Mouse (Mus musculus): ENCODE measurements around the gene Cracr2a. TPM values are rescaled to one million over a fixed set of nuclear protein-coding genes. Genes with fewer than 3 reads are reported as not detected.
"Not testable (repeated sequence)": the region's sequence is repeated elsewhere in the genome, so short reads cannot be mapped to it uniquely, and the experiment has no call there.

Cracr2a gene
- polyA plus RNA-seq (2016; fragmentation: Nextera tagmentation; extraction: Ambion mirVana) = 2.0 TPM in 2 replicates

- H3K36me3 ChIP-seq = no peaks in the 10 kb centered on the region
- under 1% methylated on average over 22 of the region's 22 CpGs for WGBS
- peak within 1 kb of the TSS; percentile 85 for H3K4me2 ChIP-seq (replicated peaks)
Measured at GRCm38 (mm10) chr6:127561231-127562020, at the start of gene Cracr2a. TSS of gene Cracr2a (plus strand) at chr6:127561338.

DNA sequence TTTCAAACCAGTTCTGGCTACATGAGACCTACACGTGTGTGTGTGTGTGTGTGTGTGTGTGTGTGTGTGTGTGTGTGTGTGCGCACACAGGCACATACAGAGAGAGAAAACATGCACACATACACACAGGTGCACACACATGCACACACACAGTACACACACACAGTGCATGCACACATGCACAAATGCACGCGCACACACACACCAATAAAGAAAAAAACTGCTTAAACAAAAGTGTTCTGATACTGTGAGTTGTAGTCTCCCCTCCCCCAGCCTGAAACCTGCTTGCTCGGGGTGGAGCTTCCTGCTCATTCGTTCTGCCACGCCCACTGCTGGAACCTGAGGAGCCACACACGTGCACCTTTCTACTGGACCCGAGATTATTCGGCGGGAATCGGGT lies 47.4 kb upstream of the Cracr2a start:
- WGBS = 90% methylated on average over 6 of the region's 12 CpGs
- H3K4me1 ChIP-seq; ATAC-seq (ENCODE audit: insufficient number of reproducible peaks, insufficient read depth, low FRiP score, low TSS enrichment): not testable (repeated sequence)

More at GRCm38 (mm10) chr6:127561231-127562020, at the start of gene Cracr2a:
- peak; percentile 85 for ATAC-seq (ENCODE audit: insufficient number of reproducible peaks, insufficient read depth, low FRiP score, low TSS enrichment)
- Histone ChIP-seq H3K4me1 (peaks cover 11% of the 10 kb centered on the region; the same call in 1 of the 2 replicates), H3K9ac (peak within 1 kb of the TSS; percentile 60), H3K4me3 (peak within 1 kb of the TSS; percentile 49), H3K27ac (peak within 1 kb of the TSS; percentile 63; the same call in 1 of the 2 replicates), H3K27me3 (no peaks in the 10 kb centered on the region), H3K9me3 (no peaks in the 10 kb centered on the region)

GRCm38 (mm10) chr6:127521176-127521575 lies 40.0 kb upstream of the Cracr2a start:
- H3K27ac ChIP-seq = no peak overlapping the region
- H3K4me3 ChIP-seq = no peak overlapping the region
- no peaks in the 10 kb centered on the region for H3K27me3 ChIP-seq
- H3K9me3 ChIP-seq = no peaks in the 10 kb centered on the region
- ATAC-seq (ENCODE audit: insufficient number of reproducible peaks, insufficient read depth, low FRiP score, low TSS enrichment) = no peak
- no peaks in the 10 kb centered on the region for H3K36me3 ChIP-seq
- 73% methylated on average over 8 of the region's 8 CpGs for WGBS
- H3K4me1 ChIP-seq = no peaks in the 10 kb centered on the region; the same call in 1 of the 2 replicates
- no peak overlapping the region for H3K4me2 ChIP-seq (replicated peaks)
- H3K9ac ChIP-seq = no peak overlapping the region

More for the DNA sequence above, 47.4 kb upstream of the Cracr2a start:
- H3K36me3 ChIP-seq; H3K4me2 ChIP-seq (replicated peaks); H3K9ac ChIP-seq; H3K9me3 ChIP-seq; H3K4me3 ChIP-seq; H3K27ac ChIP-seq; H3K27me3 ChIP-seq: not testable (repeated sequence)

DNA sequence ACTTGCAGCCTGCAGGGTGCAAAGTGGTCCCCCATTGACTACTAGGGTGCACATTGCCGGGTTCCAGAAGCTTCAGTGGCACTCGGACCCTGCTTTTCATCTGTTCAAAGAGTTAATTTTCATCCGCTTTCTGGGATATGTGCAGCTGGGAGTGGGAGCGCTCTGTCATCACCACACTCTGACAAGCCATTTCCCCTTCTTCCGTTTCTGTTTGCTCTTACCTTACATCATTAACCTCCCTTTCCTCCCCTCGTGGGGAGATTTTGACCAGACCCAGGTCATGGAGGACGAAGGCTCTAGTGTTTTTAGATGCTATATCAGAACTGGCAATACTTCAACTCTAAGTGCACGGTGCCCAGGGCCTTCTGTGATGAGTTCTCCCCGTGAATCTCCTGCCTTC lies 38.8 kb upstream of the Cracr2a start:
- ATAC-seq (ENCODE audit: insufficient number of reproducible peaks, insufficient read depth, low FRiP score, low TSS enrichment) = no peak
- Histone ChIP-seq H3K27ac (no peak overlapping the region), H3K4me2 (replicated peaks) (no peak overlapping the region), H3K36me3 (no peaks in the 10 kb centered on the region), H3K27me3 (no peaks in the 10 kb centered on the region), H3K9ac (no peak overlapping the region), H3K9me3 (no peaks in the 10 kb centered on the region), H3K4me1 (no peaks in the 10 kb centered on the region; the same call in 1 of the 2 replicates), H3K4me3 (no peak overlapping the region)
- 51% methylated on average over 9 of the region's 9 CpGs for WGBS

GRCm38 (mm10) chr6:127524442-127524841 lies 36.7 kb upstream of the Cracr2a start:
- H3K9me3 ChIP-seq = no peaks in the 10 kb centered on the region
- no peak overlapping the region for H3K4me3 ChIP-seq
- WGBS = 28% methylated on average over 8 of the region's 8 CpGs
- no peak for ATAC-seq (ENCODE audit: insufficient number of reproducible peaks, insufficient read depth, low FRiP score, low TSS enrichment)
- no peaks in the 10 kb centered on the region for H3K36me3 ChIP-seq
- H3K4me2 ChIP-seq (replicated peaks) = no peak overlapping the region
- no peaks in the 10 kb centered on the region; the same call in 1 of the 2 replicates for H3K4me1 ChIP-seq
- H3K27me3 ChIP-seq = no peaks in the 10 kb centered on the region
- H3K27ac ChIP-seq = no peak overlapping the region
- H3K9ac ChIP-seq = no peak overlapping the region

GRCm38 (mm10) chr6:127528625-127529024 lies 32.5 kb upstream of the Cracr2a start:
- H3K9ac ChIP-seq = no peak overlapping the region
- no peak overlapping the region for H3K4me2 ChIP-seq (replicated peaks)
- no peak overlapping the region for H3K4me3 ChIP-seq
- H3K9me3 ChIP-seq = no peaks in the 10 kb centered on the region
- no peak overlapping the region for H3K27ac ChIP-seq
- no peaks in the 10 kb centered on the region for H3K36me3 ChIP-seq
- ATAC-seq (ENCODE audit: insufficient number of reproducible peaks, insufficient read depth, low FRiP score, low TSS enrichment) = no peak
- no peaks in the 10 kb centered on the region for H3K4me1 ChIP-seq
- no peaks in the 10 kb centered on the region for H3K27me3 ChIP-seq
- WGBS = 86% methylated on average over 7 of the region's 7 CpGs

DNA sequence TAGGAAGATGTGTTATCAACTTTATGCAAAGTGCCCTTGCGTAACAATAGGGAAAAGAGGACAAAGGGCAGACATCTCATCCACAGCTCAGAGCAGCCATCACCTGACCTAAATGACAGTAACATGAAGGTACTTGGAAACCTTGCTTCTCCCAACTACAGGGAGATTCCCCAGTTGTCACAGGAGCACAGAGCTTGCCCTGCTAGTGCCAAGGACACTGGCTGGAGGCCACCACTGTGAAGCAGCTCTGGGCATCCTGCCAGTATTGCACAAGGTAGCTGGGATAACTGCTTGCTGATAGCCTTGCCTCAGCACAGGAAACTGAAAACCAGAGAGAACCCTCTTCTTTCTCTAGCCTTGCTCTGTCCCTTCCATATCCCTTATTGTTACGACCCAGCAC lies 31.7 kb upstream of the Cracr2a start:
- Histone ChIP-seq H3K27me3 (no peaks in the 10 kb centered on the region), H3K4me2 (replicated peaks) (no peak overlapping the region), H3K9me3 (no peaks in the 10 kb centered on the region), H3K4me1 (no peaks in the 10 kb centered on the region), H3K9ac (no peak overlapping the region), H3K4me3 (no peak overlapping the region), H3K36me3 (no peaks in the 10 kb centered on the region), H3K27ac (no peak overlapping the region)
- ATAC-seq (ENCODE audit: insufficient number of reproducible peaks, insufficient read depth, low FRiP score, low TSS enrichment) = no peak
- WGBS = 73% methylated on average over 2 of the region's 2 CpGs

DNA sequence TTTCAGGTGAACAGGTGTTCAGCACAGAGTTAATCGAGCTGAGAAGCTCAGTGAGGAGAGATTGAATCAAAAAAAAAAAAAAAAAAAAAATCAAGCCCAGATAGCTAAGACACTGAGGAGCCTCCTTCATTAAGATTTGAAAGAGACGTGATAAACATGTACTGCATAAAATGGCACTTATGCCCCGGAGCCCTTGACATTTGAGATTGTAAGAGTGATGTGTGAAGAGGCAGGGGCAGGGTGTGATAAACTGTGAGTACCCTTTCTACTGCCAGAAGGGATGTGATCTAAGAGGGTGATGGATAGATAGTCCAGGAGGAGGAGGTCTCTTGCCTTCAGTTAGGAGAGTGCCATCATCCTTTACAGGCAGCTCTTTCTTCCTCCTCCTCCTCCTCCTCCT lies 30.9 kb upstream of the Cracr2a start:
- Histone ChIP-seq H3K9ac (no peak overlapping the region), H3K4me2 (replicated peaks) (no peak overlapping the region), H3K27me3 (no peaks in the 10 kb centered on the region), H3K4me3 (no peak overlapping the region), H3K4me1 (no peaks in the 10 kb centered on the region), H3K9me3 (no peaks in the 10 kb centered on the region), H3K27ac (no peak overlapping the region), H3K36me3 (no peaks in the 10 kb centered on the region)
- WGBS = 67% methylated on average over 3 of the region's 3 CpGs
- no peak for ATAC-seq (ENCODE audit: insufficient number of reproducible peaks, insufficient read depth, low FRiP score, low TSS enrichment)

- Histone ChIP-seq H3K36me3 (no peaks in the 10 kb centered on the region), H3K27ac (no peak overlapping the region), H3K4me2 (replicated peaks) (no peak overlapping the region), H3K9ac (no peak overlapping the region), H3K4me1 (no peaks in the 10 kb centered on the region), H3K27me3 (no peaks in the 10 kb centered on the region), H3K4me3 (no peak overlapping the region), H3K9me3 (no peaks in the 10 kb centered on the region)
- ATAC-seq (ENCODE audit: insufficient number of reproducible peaks, insufficient read depth, low FRiP score, low TSS enrichment) = no peak
- 63% methylated on average over 3 of the region's 3 CpGs for WGBS
Measured at GRCm38 (mm10) chr6:127531412-127532205, 29.5 kb upstream of the Cracr2a start.

DNA sequence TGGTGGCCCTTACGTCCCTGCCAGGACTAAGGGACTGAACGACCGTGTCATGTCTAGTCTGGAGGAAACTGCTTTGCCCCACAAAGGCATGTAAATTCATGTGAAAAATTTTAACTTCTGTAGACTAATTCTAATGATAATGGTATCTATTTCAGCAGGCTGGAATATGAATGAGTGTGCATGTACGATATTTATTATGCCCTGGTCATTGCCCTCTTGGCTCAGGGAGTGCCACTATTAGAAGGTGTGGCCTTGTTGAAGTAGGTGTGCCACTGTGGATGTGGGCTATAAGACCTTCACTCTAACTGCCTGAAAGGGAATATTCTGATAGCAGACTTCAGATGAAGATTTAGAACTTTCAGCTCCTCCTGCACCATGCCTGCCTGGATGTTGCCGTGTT lies 28.8 kb upstream of the Cracr2a start:
- Histone ChIP-seq H3K36me3 (no peaks in the 10 kb centered on the region), H3K9ac (no peak overlapping the region), H3K9me3 (no peaks in the 10 kb centered on the region), H3K4me2 (replicated peaks) (no peak overlapping the region), H3K4me1 (no peaks in the 10 kb centered on the region), H3K4me3 (no peak overlapping the region), H3K27me3 (no peaks in the 10 kb centered on the region), H3K27ac (no peak overlapping the region)
- no peak for ATAC-seq (ENCODE audit: insufficient number of reproducible peaks, insufficient read depth, low FRiP score, low TSS enrichment)
- WGBS = 93% methylated on average over 5 of the region's 5 CpGs

DNA sequence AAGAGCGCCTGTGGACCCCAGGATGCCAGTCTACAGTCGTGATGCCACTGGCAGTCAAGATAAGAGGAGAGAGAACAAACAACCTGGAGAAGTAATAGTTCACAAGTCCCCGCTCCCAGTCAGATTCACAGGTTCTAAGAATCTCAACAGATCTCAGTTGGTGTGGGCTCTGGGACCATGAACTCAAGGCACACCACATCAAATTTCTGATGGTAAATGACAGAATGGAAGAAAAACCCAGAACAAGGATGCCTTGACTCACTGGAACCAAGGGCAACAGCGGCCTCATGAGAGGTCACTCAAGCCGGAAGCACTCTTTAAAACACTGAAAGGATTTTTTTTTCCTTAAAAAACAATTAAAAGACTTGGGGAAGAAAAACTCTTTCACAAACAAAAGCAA lies 27.4 kb upstream of the Cracr2a start:
- no peak for ATAC-seq (ENCODE audit: insufficient number of reproducible peaks, insufficient read depth, low FRiP score, low TSS enrichment)
- H3K4me1 ChIP-seq = no peaks in the 10 kb centered on the region
- no peak overlapping the region for H3K4me2 ChIP-seq (replicated peaks)
- no peaks in the 10 kb centered on the region for H3K9me3 ChIP-seq
- WGBS = 79% methylated on average over 5 of the region's 5 CpGs
- no peak overlapping the region for H3K4me3 ChIP-seq
- no peaks in the 10 kb centered on the region for H3K36me3 ChIP-seq
- no peak overlapping the region for H3K27ac ChIP-seq
- H3K9ac ChIP-seq = no peak overlapping the region
- no peaks in the 10 kb centered on the region for H3K27me3 ChIP-seq

- H3K36me3 ChIP-seq = no peaks in the 10 kb centered on the region
- no peaks in the 10 kb centered on the region for H3K4me1 ChIP-seq
- 59% methylated on average over 7 of the region's 7 CpGs for WGBS
- no peak overlapping the region for H3K9ac ChIP-seq
- no peak overlapping the region for H3K4me2 ChIP-seq (replicated peaks)
- no peak overlapping the region for H3K27ac ChIP-seq
- H3K9me3 ChIP-seq = no peaks in the 10 kb centered on the region
- no peak overlapping the region for H3K4me3 ChIP-seq
- peak; percentile 64; the same call in 1 of the 2 replicates for ATAC-seq (ENCODE audit: insufficient number of reproducible peaks, insufficient read depth, low FRiP score, low TSS enrichment)
- H3K27me3 ChIP-seq = no peaks in the 10 kb centered on the region
Measured at GRCm38 (mm10) chr6:127537035-127537434, 24.1 kb upstream of the Cracr2a start.

All from embryonic facial prominence, embryonic 12.5 days (tissue).